Mouse (Mus musculus): ENCODE results near the gene Slc25a20.
"Not testable (repeated sequence)": the region's sequence is repeated elsewhere in the genome, so short reads cannot be mapped to it uniquely, and the experiment has no call there.

Slc25a20 gene

DNA sequence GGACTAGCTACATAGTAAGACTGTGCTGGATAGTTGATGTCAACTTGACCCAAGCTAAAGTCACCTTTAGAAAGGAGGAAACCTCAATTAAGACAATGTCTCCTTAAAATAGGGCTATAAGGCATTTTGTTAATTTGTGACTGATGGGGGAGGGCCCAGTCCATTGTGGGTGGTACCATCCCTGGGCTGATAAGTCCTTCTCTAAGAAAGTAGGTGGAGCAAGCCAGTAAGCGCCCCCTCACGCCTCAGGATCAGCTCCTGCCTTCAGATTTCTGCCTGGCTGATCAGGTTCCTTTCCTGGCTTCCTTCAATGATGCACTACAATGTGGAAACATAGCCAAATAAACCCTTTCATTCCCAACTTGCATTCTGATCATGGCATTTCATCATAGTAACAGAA lies 26.5 kb upstream of the Slc25a20 start:
- Histone ChIP-seq H3K4me1 (replicated peaks; ENCODE audit: low read depth, low read length) (peaks cover 68% of the 10 kb centered on the region), H3K36me3 (ENCODE audit: insufficient read depth, low read length) (peaks cover 93% of the 10 kb centered on the region), H3K4me3 (replicated peaks; ENCODE audit: low read length) (no peak overlapping the region), H3K9me3 (ENCODE audit: low read length) (no peaks in the 10 kb centered on the region), H3K27me3 (ENCODE audit: insufficient read depth, low read length) (no peaks in the 10 kb centered on the region)
- no peak for TF ChIP-seq CTCF (conservative IDR thresholded peaks at IDR 0.05; ENCODE audit: low read length)
- no peak for TF ChIP-seq POU5F1 (IDR thresholded peaks at IDR 0.05; ENCODE audit: borderline replicate concordance, low read length)
- no peak for TF ChIP-seq NANOG (IDR thresholded peaks at IDR 0.05; ENCODE audit: borderline replicate concordance, low read length)

DNA sequence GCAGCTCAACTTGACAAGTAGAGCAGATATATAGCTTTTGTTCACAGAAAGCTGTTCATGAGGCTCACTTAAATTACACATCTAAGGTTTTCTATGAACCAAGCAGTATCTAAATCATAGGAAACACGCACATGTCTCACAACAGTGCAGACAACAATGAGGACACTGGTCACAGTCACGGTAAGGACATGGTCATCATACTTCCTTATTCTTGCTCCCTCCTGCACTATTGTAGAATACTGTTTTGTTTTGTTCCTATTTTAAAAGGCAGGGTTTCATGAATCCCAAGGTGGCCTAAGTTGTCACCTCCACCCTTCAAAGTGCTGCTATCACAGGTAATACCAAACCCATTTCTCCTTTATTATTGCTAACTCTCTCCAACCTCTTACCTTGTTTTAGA lies 22.1 kb upstream of the Slc25a20 start:
- TF ChIP-seq NANOG (IDR thresholded peaks at IDR 0.05; ENCODE audit: borderline replicate concordance, low read length) (no peak), CTCF (conservative IDR thresholded peaks at IDR 0.05; ENCODE audit: low read length) (no peak), POU5F1 (IDR thresholded peaks at IDR 0.05; ENCODE audit: borderline replicate concordance, low read length) (no peak)
- Histone ChIP-seq H3K4me1 (replicated peaks; ENCODE audit: low read depth, low read length) (peaks cover 77% of the 10 kb centered on the region), H3K4me3 (replicated peaks; ENCODE audit: low read length) (no peak overlapping the region)

DNA sequence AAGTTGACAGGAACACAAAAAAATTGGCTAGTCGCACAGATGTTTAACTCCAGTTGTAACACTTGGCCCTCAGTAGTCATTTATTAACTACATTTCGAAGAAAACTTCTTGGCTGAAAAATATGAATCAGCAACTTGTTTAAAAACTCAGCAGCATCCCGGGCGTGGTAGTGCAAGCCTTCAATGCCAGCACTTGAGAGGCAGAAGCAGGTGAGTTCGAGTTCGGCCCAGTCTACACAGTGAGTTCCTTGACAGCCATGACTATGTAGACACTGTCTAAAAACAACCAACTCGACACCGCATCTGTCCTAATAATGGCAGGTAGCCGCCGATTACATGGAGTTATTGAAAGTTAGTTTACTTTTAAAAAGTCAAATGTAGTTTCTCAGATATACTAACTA lies 13.7 kb upstream of the Slc25a20 start:
- no peaks in the 10 kb centered on the region for H3K27me3 ChIP-seq (ENCODE audit: insufficient read depth, low read length)
- no peaks in the 10 kb centered on the region for H3K9me3 ChIP-seq (ENCODE audit: low read length)
- peaks cover 80% of the 10 kb centered on the region for H3K4me1 ChIP-seq (replicated peaks; ENCODE audit: low read depth, low read length)
- no peak for TF ChIP-seq NANOG (IDR thresholded peaks at IDR 0.05; ENCODE audit: borderline replicate concordance, low read length)
- TF ChIP-seq POU5F1 (IDR thresholded peaks at IDR 0.05; ENCODE audit: borderline replicate concordance, low read length) = no peak
- no peak for TF ChIP-seq CTCF (conservative IDR thresholded peaks at IDR 0.05; ENCODE audit: low read length)
- peak overlapping the region; percentile 96 for H3K4me3 ChIP-seq (replicated peaks; ENCODE audit: low read length)
- peaks cover 27% of the 10 kb centered on the region for H3K36me3 ChIP-seq (ENCODE audit: insufficient read depth, low read length)

More for the DNA sequence above, 22.1 kb upstream of the Slc25a20 start:
- no peaks in the 10 kb centered on the region for H3K27me3 ChIP-seq (ENCODE audit: insufficient read depth, low read length)
- peaks cover 95% of the 10 kb centered on the region for H3K36me3 ChIP-seq (ENCODE audit: insufficient read depth, low read length)
- no peaks in the 10 kb centered on the region for H3K9me3 ChIP-seq (ENCODE audit: low read length)

GRCm38 (mm10) chr9:108648611-108649560 lies 13.0 kb upstream of the Slc25a20 start, which contains the start of gene Arih2:
TSS of gene Arih2 (minus strand) at chr9:108649386.
- H3K27me3 ChIP-seq (ENCODE audit: insufficient read depth, low read length) = no peaks in the 10 kb centered on the region
- no peaks in the 10 kb centered on the region for H3K9me3 ChIP-seq (ENCODE audit: low read length)
- H3K4me1 ChIP-seq (replicated peaks; ENCODE audit: low read depth, low read length) = peaks cover 80% of the 10 kb centered on the region
- peaks cover 20% of the 10 kb centered on the region for H3K36me3 ChIP-seq (ENCODE audit: insufficient read depth, low read length)
- H3K4me3 ChIP-seq (replicated peaks; ENCODE audit: low read length) = peak within 1 kb of the TSS; percentile 96
- TF ChIP-seq NANOG (IDR thresholded peaks at IDR 0.05; ENCODE audit: borderline replicate concordance, low read length) = no peak
- TF ChIP-seq CTCF (conservative IDR thresholded peaks at IDR 0.05; ENCODE audit: low read length) = no peak
- no peak for TF ChIP-seq POU5F1 (IDR thresholded peaks at IDR 0.05; ENCODE audit: borderline replicate concordance, low read length)

- Histone ChIP-seq H3K36me3 (ENCODE audit: insufficient read depth, low read length) (peaks cover 12% of the 10 kb centered on the region), H3K4me1 (replicated peaks; ENCODE audit: low read depth, low read length) (peaks cover 81% of the 10 kb centered on the region), H3K27me3 (ENCODE audit: insufficient read depth, low read length) (no peaks in the 10 kb centered on the region), H3K9me3 (ENCODE audit: low read length) (no peaks in the 10 kb centered on the region), H3K4me3 (replicated peaks; ENCODE audit: low read length) (peak overlapping the region; percentile 96)
- TF ChIP-seq CTCF (conservative IDR thresholded peaks at IDR 0.05; ENCODE audit: low read length) = no peak
- no peak for TF ChIP-seq POU5F1 (IDR thresholded peaks at IDR 0.05; ENCODE audit: borderline replicate concordance, low read length)
- TF ChIP-seq NANOG (IDR thresholded peaks at IDR 0.05; ENCODE audit: borderline replicate concordance, low read length) = no peak
Observed at GRCm38 (mm10) chr9:108649561-108650440, 12.1 kb upstream of the Slc25a20 start.

DNA sequence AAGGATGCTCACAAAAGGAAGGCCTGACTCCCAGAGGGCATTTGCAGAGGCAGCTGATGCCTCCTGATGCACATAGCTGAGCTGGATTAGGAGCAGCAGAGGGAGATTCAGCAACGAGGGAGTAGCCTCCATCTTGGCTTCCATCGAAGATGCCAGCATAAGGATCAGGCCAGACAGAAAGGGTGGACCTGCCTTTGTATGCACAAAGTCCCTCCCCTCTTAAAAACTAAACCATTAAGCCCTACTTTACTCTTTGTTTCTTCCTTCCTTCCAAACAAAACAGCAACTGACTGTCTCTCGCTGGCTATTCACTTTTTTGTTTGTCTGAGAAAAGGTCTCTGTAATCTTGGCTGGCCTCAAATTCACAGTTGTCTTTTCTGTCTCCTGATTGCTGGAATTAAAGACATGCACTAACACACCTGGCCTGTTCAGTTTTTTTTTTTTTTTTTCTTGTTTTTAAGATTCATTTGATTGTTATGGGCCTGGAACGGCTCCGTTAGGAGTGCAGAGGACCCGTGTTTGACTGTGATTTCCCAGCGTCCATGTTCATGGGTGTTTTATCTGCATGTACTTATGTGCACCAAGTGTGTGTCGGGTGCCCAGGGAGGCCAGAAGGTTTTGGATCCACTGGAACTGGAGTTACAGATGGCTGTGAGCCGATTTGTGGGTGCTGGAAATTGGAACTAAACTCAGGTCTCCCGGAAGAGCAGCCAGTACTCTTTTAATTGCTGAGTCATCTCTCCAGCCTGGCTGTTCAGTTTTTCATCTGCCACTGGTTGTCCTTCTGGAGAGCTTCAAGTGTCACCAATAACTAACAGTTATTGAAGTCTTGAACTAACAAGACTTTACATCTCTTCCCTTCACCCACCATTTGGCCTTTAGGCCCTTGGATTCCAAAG lies 7.1 kb upstream of the Slc25a20 start:
- H3K4me3 ChIP-seq (replicated peaks; ENCODE audit: low read length) = peak overlapping the region; percentile 32
- H3K36me3 ChIP-seq (ENCODE audit: insufficient read depth, low read length) = no peaks in the 10 kb centered on the region
- no peaks in the 10 kb centered on the region for H3K9me3 ChIP-seq (ENCODE audit: low read length)
- no peak for TF ChIP-seq CTCF (conservative IDR thresholded peaks at IDR 0.05; ENCODE audit: low read length)
- TF ChIP-seq NANOG (IDR thresholded peaks at IDR 0.05; ENCODE audit: borderline replicate concordance, low read length) = peak; percentile 57; the same call in 1 of the 2 replicates
- H3K27me3 ChIP-seq (ENCODE audit: insufficient read depth, low read length) = no peaks in the 10 kb centered on the region
- peaks cover 73% of the 10 kb centered on the region for H3K4me1 ChIP-seq (replicated peaks; ENCODE audit: low read depth, low read length)

DNA sequence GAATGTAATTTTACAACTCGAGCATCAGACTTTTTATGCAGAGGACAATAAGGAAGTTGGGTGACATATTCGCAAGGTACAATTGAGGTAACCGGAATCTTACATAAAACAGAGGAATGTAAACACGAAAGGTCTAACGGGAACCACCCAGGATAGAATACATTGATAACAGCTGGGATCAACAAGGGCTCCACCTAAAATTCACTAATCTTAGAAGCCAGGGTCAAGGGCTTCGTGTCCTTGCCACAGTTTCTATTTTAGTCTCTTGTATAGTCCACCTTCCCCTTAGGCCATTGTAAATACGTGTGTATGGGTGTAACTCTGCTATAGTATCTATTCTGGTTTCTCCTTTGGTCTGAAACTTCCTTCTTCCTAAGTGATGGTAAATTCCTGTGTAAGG lies 6.0 kb upstream of the Slc25a20 start:
- H3K27me3 ChIP-seq (ENCODE audit: insufficient read depth, low read length); H3K36me3 ChIP-seq (ENCODE audit: insufficient read depth, low read length); H3K9me3 ChIP-seq (ENCODE audit: low read length); H3K4me3 ChIP-seq (replicated peaks; ENCODE audit: low read length): not testable (repeated sequence)
- peaks cover 67% of the 10 kb centered on the region for H3K4me1 ChIP-seq (replicated peaks; ENCODE audit: low read depth, low read length)
